Mouse (Mus musculus): ENCODE measurements at regions not wholly inside any gene's neighbourhood (a gene's known extent, or its start where the extent isn't known, plus 50 kb on each side); places are given as distances from the start of the nearest gene placed in this dataset.

DNA sequence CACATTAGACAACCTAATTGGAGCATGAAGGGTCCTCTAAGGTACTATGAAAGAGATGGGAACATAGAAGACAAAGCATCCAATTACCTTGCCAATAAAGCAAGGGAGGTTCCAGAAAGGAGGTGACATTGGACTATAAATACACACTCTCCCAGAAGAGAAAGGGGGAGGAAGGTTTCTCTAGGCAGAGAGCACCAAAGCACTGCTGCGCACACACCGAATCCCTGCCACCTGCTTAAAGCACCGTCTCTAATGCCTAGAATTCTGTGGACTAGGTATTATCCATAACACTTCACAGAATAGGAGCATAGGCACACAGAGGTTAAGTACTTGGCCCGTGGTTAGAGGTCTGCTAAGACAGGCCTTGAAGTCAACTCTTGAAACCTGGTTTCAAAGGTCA is 107.8 kb upstream of the Jun start:
- Histone ChIP-seq H3K4me1 (ENCODE audit: control insufficient read depth in 1 of 2, insufficient read depth in 2 of 2, low read length in 2 of 2) (peaks cover 36 to 45% of the 10 kb centered on the region in 2 experiments), H3K36me3 (ENCODE audit: control insufficient read depth in 1 of 2, insufficient read depth in 2 of 2, low read length in 2 of 2) (peaks cover 0 to 34% of the 10 kb centered on the region in 2 experiments; a peak in 2 of 4 replicates), H3K9ac (ENCODE audit: control insufficient read depth, low read depth, low read length, poor library complexity, severe bottlenecking) (no peak overlapping the region), H3K27ac (ENCODE audit: control insufficient read depth, low read depth, low read length) (peak overlapping the region; percentile 18; the same call in 1 of the 2 replicates), H3K27me3 (ENCODE audit: control insufficient read depth in 1 of 2, insufficient read depth in 2 of 2, low read length in 2 of 2) (no peaks in the 10 kb centered on the region), H3K9me3 (replicated peaks; ENCODE audit: insufficient read depth, low read length) (no peaks in the 10 kb centered on the region), H3K79me2 (ENCODE audit: control insufficient read depth, insufficient read depth, low read length, poor library complexity) (no peaks in the 10 kb centered on the region; the same call in 1 of the 2 replicates), H3K4me3 (ENCODE audit: control insufficient read depth in 1 of 2, insufficient read depth in 1 of 2, low read depth in 2 of 2, low read length in 2 of 2) (no peak overlapping the region; a peak in 1 of 4 replicates)
- TF ChIP-seq NELFE (IDR thresholded peaks at IDR 0.05; ENCODE audit: low read depth, low read length): no peak
- TF ChIP-seq UBTF (IDR thresholded peaks at IDR 0.05; ENCODE audit: borderline replicate concordance, insufficient read depth, low read depth, low read length): no peak
- TF ChIP-seq CHD2 (IDR thresholded peaks at IDR 0.05; ENCODE audit: low read length): no peak
- TF ChIP-seq GABPA (IDR thresholded peaks at IDR 0.05; ENCODE audit: low read depth, low read length): no peak
- TF ChIP-seq BHLHE40 (IDR thresholded peaks at IDR 0.05; ENCODE audit: borderline replicate concordance, low read depth, low read length): no peak
- no peak for TF ChIP-seq RCOR1 (IDR thresholded peaks at IDR 0.05; ENCODE audit: low read depth, low read length)
- no peak for TF ChIP-seq POLR2AphosphoS5 (IDR thresholded peaks at IDR 0.05; ENCODE audit: borderline replicate concordance, low read depth, low read length)
- no peak for TF ChIP-seq TCF12 (IDR thresholded peaks at IDR 0.05; ENCODE audit: low read depth, low read length)
- TF ChIP-seq POLR2A (IDR thresholded peaks at IDR 0.05; ENCODE audit: control insufficient read depth in 1 of 2, insufficient read depth in 1 of 2, low read depth in 1 of 2, low read length in 2 of 2, poor library complexity in 1 of 2): no peak
- TF ChIP-seq ETS1 (IDR thresholded peaks at IDR 0.05; ENCODE audit: low read depth, low read length): no peak
- no peak for TF ChIP-seq POLR2AphosphoS2 (IDR thresholded peaks at IDR 0.05; ENCODE audit: low read length)
- no peak for TF ChIP-seq SIN3A (IDR thresholded peaks at IDR 0.05; ENCODE audit: low read length)
- DNase-seq (ENCODE audit: low read depth, low spot score): no peak

DNA sequence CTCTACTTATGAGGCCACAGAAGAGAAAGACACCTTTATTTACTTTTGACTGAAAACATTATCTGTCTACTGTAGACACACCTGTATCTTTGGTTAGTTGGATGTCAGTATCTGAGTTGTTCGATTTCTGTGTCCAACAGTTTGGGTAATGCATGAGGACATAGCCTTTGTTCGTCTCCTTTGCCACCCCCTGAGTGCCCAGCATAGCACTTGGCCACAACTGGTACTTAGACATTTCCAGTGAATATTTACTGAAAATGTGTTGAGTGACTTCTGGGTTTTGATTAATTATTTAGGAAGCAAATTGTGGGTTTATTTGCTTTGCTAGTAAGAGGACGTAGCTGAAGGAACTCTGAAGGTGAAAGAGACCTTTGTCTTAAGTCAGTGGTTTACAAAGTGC is 108.4 kb upstream of the Jun start:
- H3K9ac ChIP-seq (ENCODE audit: control insufficient read depth, low read depth, low read length, poor library complexity, severe bottlenecking): peak overlapping the region; percentile 80
- peaks cover 32 to 42% of the 10 kb centered on the region in 2 experiments for H3K4me1 ChIP-seq (ENCODE audit: control insufficient read depth in 1 of 2, insufficient read depth in 2 of 2, low read length in 2 of 2)
- H3K27ac ChIP-seq (ENCODE audit: control insufficient read depth, low read depth, low read length): peak overlapping the region; percentile 85
- H3K36me3 ChIP-seq (ENCODE audit: control insufficient read depth in 1 of 2, insufficient read depth in 2 of 2, low read length in 2 of 2): peaks cover 0 to 30% of the 10 kb centered on the region in 2 experiments; a peak in 2 of 4 replicates
- TF ChIP-seq GATA1 (IDR thresholded peaks at IDR 0.05; ENCODE audit: low read depth, low read length): no peak
- TF ChIP-seq RAD21 (IDR thresholded peaks at IDR 0.05; ENCODE audit: low read depth, low read length): no peak
- 0 out of 2 replicates have a peak, but pooled peaks have one; percentile 2 for TF ChIP-seq ETS1 (IDR thresholded peaks at IDR 0.05; ENCODE audit: low read depth, low read length)
- TF ChIP-seq SIN3A (IDR thresholded peaks at IDR 0.05; ENCODE audit: low read length): 0 out of 2 replicates have a peak, but pooled peaks have one; percentile 14
- H3K4me3 ChIP-seq (ENCODE audit: control insufficient read depth in 1 of 2, insufficient read depth in 1 of 2, low read depth in 2 of 2, low read length in 2 of 2): peak overlapping the region; percentile 69 to 78
- H3K9me3 ChIP-seq (replicated peaks; ENCODE audit: insufficient read depth, low read length): no peaks in the 10 kb centered on the region
- no peaks in the 10 kb centered on the region for H3K27me3 ChIP-seq (ENCODE audit: control insufficient read depth in 1 of 2, insufficient read depth in 2 of 2, low read length in 2 of 2)
- no peak for DNase-seq (ENCODE audit: low read depth, low spot score)
- no peaks in the 10 kb centered on the region; the same call in 1 of the 2 replicates for H3K79me2 ChIP-seq (ENCODE audit: control insufficient read depth, insufficient read depth, low read length, poor library complexity)
